Mouse (Mus musculus) heart, embryonic 10.5 days (tissue): Measurements from ENCODE around the gene Nup210l. TPM values are rescaled to one million over a fixed set of nuclear protein-coding genes. Genes with fewer than 3 reads are reported as not detected.

Experiments used
- DNase-seq: peaks from one replicate; pipeline ENCODE4 v3.0.0-alpha.2; 2017; ENCODE audit warnings: low spot score
- H3K27ac ChIP-seq: fragments of 300-500 bp; sonication (generic); 2 replicates; pipeline ENCODE4 v1.5.1; 2016; ENCODE audit warnings: mild to moderate bottlenecking
- H3K27me3 ChIP-seq: fragments of 300-500 bp; sonication (generic); 2 replicates; pipeline ENCODE4 v1.6.1; 2016; ENCODE audit warnings: mild to moderate bottlenecking; ENCODE audit not compliant: poor library complexity, insufficient read depth, severe bottlenecking
- H3K36me3 ChIP-seq: fragments of 300-500 bp; sonication (generic); 2 replicates; pipeline ENCODE4 v1.6.1; 2016; ENCODE audit warnings: mild to moderate bottlenecking, moderate library complexity
- H3K4me1 ChIP-seq: fragments of 300-500 bp; sonication (generic); 2 replicates; pipeline ENCODE4 v1.6.1; 2016; ENCODE audit warnings: mild to moderate bottlenecking
- H3K4me3 ChIP-seq: fragments of 300-500 bp; sonication (generic); 2 replicates; pipeline ENCODE4 v1.5.1; 2016; ENCODE audit warnings: mild to moderate bottlenecking, moderate library complexity
- H3K9me3 ChIP-seq: fragments of 300-500 bp; sonication (generic); 2 replicates; pipeline ENCODE4 v1.6.1; 2016; ENCODE audit warnings: mild to moderate bottlenecking, moderate library complexity
- WGBS: fragments of 180-500 bp; shearing (Covaris S2); methylation state at CpG from one replicate; pipeline ENCODE4 v1.1.7; 2016; 5-methylcytosine and 5-hydroxymethylcytosine counted together
- polyA plus RNA-seq: library from polyadenylated mRNA; unstranded; fragments of >200 nt; fragmentation: Nextera tagmentation; extraction: Ambion mirVana; gene quantifications from 2 replicates; pipeline ENCODE4 v1.2.1, GENCODE M21; 2016

Gene Nup210l
- polyA plus RNA-seq, 1 experiment from 2014 or later: 0.46 TPM

- Histone ChIP-seq H3K27ac (peak overlapping the region; percentile 1; the same call in 1 of the 2 replicates), H3K4me3 (no peak overlapping the region), H3K4me1 (peaks cover 29% of the 10 kb centered on the region), H3K9me3 (no peaks in the 10 kb centered on the region), H3K27me3 (no peaks in the 10 kb centered on the region), H3K36me3 (peaks cover 35% of the 10 kb centered on the region)
- no peak for DNase-seq
- WGBS: 84% methylated on average over 4 of the region's 4 CpGs
Observed at GRCm38 (mm10) chr3:90222455-90222854, 118.5 kb downstream of the Nup210l start.

- Histone ChIP-seq H3K9me3 (no peaks in the 10 kb centered on the region), H3K36me3 (peaks cover 35% of the 10 kb centered on the region), H3K27me3 (no peaks in the 10 kb centered on the region), H3K4me1 (peaks cover 29% of the 10 kb centered on the region), H3K4me3 (no peak overlapping the region), H3K27ac (0 out of 2 replicates have a peak overlapping the region, but pooled peaks have one; percentile 1)
- WGBS: 39% methylated on average over 3 of the region's 3 CpGs
- DNase-seq: no peak
Observed at GRCm38 (mm10) chr3:90222941-90223340, 119.0 kb downstream of the Nup210l start.

- H3K36me3 ChIP-seq: peaks cover 35% of the 10 kb centered on the region
- 65% methylated on average over 10 of the region's 10 CpGs for WGBS
- no peaks in the 10 kb centered on the region for H3K27me3 ChIP-seq
Observed at GRCm38 (mm10) chr3:90224331-90224730, 120.4 kb downstream of the Nup210l start.

GRCm38 (mm10) chr3:90231075-90231474, 127.1 kb downstream of the Nup210l start:
- Histone ChIP-seq H3K4me1 (peaks cover 11% of the 10 kb centered on the region), H3K9me3 (no peaks in the 10 kb centered on the region), H3K4me3 (peak overlapping the region; percentile 76), H3K27me3 (no peaks in the 10 kb centered on the region), H3K36me3 (peaks cover 28% of the 10 kb centered on the region), H3K27ac (peak overlapping the region; percentile 91)
- 12% methylated on average over 8 of the region's 8 CpGs for WGBS
- DNase-seq: no peak

More at GRCm38 (mm10) chr3:90224331-90224730, 120.4 kb downstream of the Nup210l start:
- DNase-seq: no peak
- Histone ChIP-seq H3K27ac (no peak overlapping the region), H3K9me3 (no peaks in the 10 kb centered on the region), H3K4me3 (no peak overlapping the region), H3K4me1 (peaks cover 29% of the 10 kb centered on the region)

GRCm38 (mm10) chr3:90231507-90232333, 127.8 kb downstream of the Nup210l start, which contains the start of gene Jtb:
Jtb (plus strand) TSS chr3:90231597.
- peak within 1 kb of the TSS; percentile 76 for H3K4me3 ChIP-seq
- H3K27ac ChIP-seq: peak within 1 kb of the TSS; percentile 91
- H3K9me3 ChIP-seq: no peaks in the 10 kb centered on the region
- peaks cover 11% of the 10 kb centered on the region for H3K4me1 ChIP-seq
- peak; percentile 98 for DNase-seq
- no peaks in the 10 kb centered on the region for H3K27me3 ChIP-seq
- H3K36me3 ChIP-seq: peaks cover 29% of the 10 kb centered on the region
- WGBS: under 1% methylated on average over 61 of the region's 61 CpGs

- WGBS: 83% methylated on average over 2 of the region's 2 CpGs
- no peak overlapping the region for H3K27ac ChIP-seq
- no peak overlapping the region for H3K4me3 ChIP-seq
Observed at GRCm38 (mm10) chr3:90241251-90241650, 137.3 kb downstream of the Nup210l start.

GRCm38 (mm10) chr3:90241669-90242358, 137.9 kb downstream of the Nup210l start:
- 79% methylated on average over 10 of the region's 10 CpGs for WGBS
- DNase-seq: no peak
- no peaks in the 10 kb centered on the region for H3K9me3 ChIP-seq
- peaks cover 20% of the 10 kb centered on the region for H3K4me1 ChIP-seq
- H3K27ac ChIP-seq: no peak overlapping the region
- H3K36me3 ChIP-seq: no peaks in the 10 kb centered on the region
- H3K27me3 ChIP-seq: 0 out of 2 replicates have a peak, but pooled peaks cover 11% of the 10 kb centered on the region
- H3K4me3 ChIP-seq: no peak overlapping the region

More at GRCm38 (mm10) chr3:90241251-90241650, 137.3 kb downstream of the Nup210l start:
- H3K4me1 ChIP-seq: peaks cover 20% of the 10 kb centered on the region
- no peak for DNase-seq
- H3K36me3 ChIP-seq: peaks cover 3% of the 10 kb centered on the region; the same call in 1 of the 2 replicates
- 0 out of 2 replicates have a peak, but pooled peaks cover 11% of the 10 kb centered on the region for H3K27me3 ChIP-seq
- no peaks in the 10 kb centered on the region for H3K9me3 ChIP-seq

GRCm38 (mm10) chr3:90242984-90243775, 139.2 kb downstream of the Nup210l start, which contains the start of gene Creb3l4:
Creb3l4 (minus strand) TSS chr3:90243512.
- H3K4me1 ChIP-seq: peaks cover 23% of the 10 kb centered on the region
- 3% methylated on average over 19 of the region's 19 CpGs for WGBS
- H3K36me3 ChIP-seq: no peaks in the 10 kb centered on the region
- peak within 1 kb of the TSS; percentile 58 for H3K4me3 ChIP-seq
- peak within 1 kb of the TSS; percentile 78 for H3K27ac ChIP-seq
- DNase-seq: no peak
- no peaks in the 10 kb centered on the region for H3K9me3 ChIP-seq
- 0 out of 2 replicates have a peak, but pooled peaks cover 11% of the 10 kb centered on the region for H3K27me3 ChIP-seq

- 65% methylated on average over 2 of the region's 2 CpGs for WGBS
- no peaks in the 10 kb centered on the region for H3K9me3 ChIP-seq
Observed at GRCm38 (mm10) chr3:90245406-90245805, 141.5 kb downstream of the Nup210l start.

GRCm38 (mm10) chr3:90247630-90247959, 143.7 kb downstream of the Nup210l start:
- H3K4me1 ChIP-seq: peaks cover 29% of the 10 kb centered on the region
- H3K4me3 ChIP-seq: peak overlapping the region; percentile 86
- DNase-seq: no peak
- peaks cover 27% of the 10 kb centered on the region for H3K36me3 ChIP-seq
- H3K27ac ChIP-seq: peak overlapping the region; percentile 96
- no peaks in the 10 kb centered on the region for H3K27me3 ChIP-seq
- under 1% methylated on average over 3 of the region's 3 CpGs for WGBS
- no peaks in the 10 kb centered on the region for H3K9me3 ChIP-seq

More at GRCm38 (mm10) chr3:90245406-90245805, 141.5 kb downstream of the Nup210l start:
- H3K4me1 ChIP-seq: peaks cover 32% of the 10 kb centered on the region
- DNase-seq: no peak
- H3K27me3 ChIP-seq: 0 out of 2 replicates have a peak, but pooled peaks cover 11% of the 10 kb centered on the region
- H3K36me3 ChIP-seq: peaks cover 10% of the 10 kb centered on the region
- H3K27ac ChIP-seq: no peak overlapping the region
- H3K4me3 ChIP-seq: no peak overlapping the region

- peak within 1 kb of the TSS; percentile 96 for H3K27ac ChIP-seq
- H3K9me3 ChIP-seq: no peaks in the 10 kb centered on the region
- H3K4me3 ChIP-seq: peak within 1 kb of the TSS; percentile 86
- peak; percentile 98 for DNase-seq
- peaks cover 23% of the 10 kb centered on the region; the same call in 1 of the 2 replicates for H3K4me1 ChIP-seq
- H3K36me3 ChIP-seq: peaks cover 27% of the 10 kb centered on the region
- under 1% methylated on average over 44 of the region's 44 CpGs for WGBS
- no peaks in the 10 kb centered on the region for H3K27me3 ChIP-seq
Observed at GRCm38 (mm10) chr3:90247960-90248745, 144.2 kb downstream of the Nup210l start, which contains the start of gene Slc39a1. Slc39a1 (plus strand) TSS chr3:90248172.
